Mouse (Mus musculus) thymus, postnatal 10 days (tissue): Measurements from ENCODE around the gene Phex.
A peak's percentile ranks its signal among the peaks of the same experiment; 100 is the strongest.

Experiments
- DNase-seq, 2 experiments: peaks; one replicate each; pipeline ENCODE4 v3.0.0; 2021; ENCODE audit warnings: low spot score in 2 of 2

The Phex gene

DNA sequence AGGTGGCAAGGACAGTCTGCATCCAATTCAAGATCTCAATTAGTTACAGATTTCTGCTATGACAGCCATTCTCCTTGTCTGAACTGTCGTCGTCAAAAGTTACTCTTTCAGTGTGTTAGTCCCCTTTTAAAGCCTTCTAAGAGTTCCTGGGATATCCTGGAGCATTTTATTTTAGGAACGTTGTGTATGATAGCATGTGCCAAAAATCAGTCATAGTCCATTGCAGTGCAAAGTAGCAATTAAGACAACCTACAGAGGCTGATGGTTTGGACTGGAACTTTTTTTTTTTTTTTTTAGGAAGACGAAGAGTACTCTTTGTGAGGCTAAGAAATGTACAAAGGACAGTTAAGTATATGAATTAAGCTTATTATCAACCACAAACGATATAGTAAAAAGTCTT lies at the start of gene Phex:
Gene Phex (minus strand): TSS at position 101 of the 400 bp plus-strand sequence.
- DNase-seq = no peak

GRCm38 (mm10) chrX:157462716-157463115 lies 47.6 kb upstream of the Phex start:
- DNase-seq = peak in 1 of 2 experiments; percentile 17

DNA sequence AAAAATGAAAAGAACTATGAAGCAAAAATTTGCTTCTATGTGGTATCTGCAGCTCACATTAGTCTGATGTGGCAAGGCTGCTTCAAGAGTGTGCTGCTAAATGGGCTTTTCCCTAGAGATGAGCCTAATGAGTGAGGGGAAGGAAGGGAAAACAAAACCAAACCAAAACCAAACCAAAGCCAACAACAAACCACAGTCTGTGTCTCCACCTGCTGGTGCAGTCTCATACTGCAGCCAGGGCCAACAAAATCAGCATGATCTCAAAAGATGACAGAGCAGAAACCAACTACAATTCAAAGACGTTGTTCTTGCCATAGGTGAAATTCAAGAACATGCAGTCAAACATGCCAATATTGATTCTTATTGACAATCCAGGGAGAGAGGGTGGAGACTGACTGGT lies 39.3 kb upstream of the Phex start:
- peak; percentile 16 to 39 for DNase-seq

- DNase-seq = no peak
These were observed 33.9 kb upstream of the Phex start for GRCm38 (mm10) chrX:157449000-157449399.

- no peak for DNase-seq
These were observed 32.3 kb upstream of the Phex start for GRCm38 (mm10) chrX:157447431-157447830.

GRCm38 (mm10) chrX:157434768-157435167 lies 19.7 kb upstream of the Phex start:
- DNase-seq = no peak

- no peak for DNase-seq
These were observed 4.3 kb upstream of the Phex start for GRCm38 (mm10) chrX:157419451-157419850.

DNA sequence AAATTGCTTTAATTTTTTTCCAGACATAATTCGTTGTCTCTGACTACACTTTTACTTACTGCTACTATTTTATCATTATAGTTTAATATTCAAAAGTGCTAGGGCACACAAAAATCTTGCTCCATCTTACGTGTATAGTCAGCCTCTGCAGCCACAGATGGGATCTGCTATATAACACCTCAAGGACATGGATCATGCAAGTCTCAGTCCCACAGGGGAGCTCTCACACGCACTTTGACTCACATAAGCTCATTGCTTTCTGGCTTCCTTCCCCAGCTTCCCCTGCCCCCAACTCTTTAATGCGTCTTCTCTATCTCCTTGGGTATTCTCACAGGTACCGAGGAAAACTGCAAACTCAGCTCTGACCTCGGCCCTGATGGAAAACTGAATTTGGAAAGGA lies 10.2 kb downstream of the Phex start:
- DNase-seq = no peak

GRCm38 (mm10) chrX:157391241-157391640 lies 23.9 kb downstream of the Phex start:
- no peak for DNase-seq

GRCm38 (mm10) chrX:157390102-157390501 lies 25.0 kb downstream of the Phex start:
- DNase-seq = no peak

DNA sequence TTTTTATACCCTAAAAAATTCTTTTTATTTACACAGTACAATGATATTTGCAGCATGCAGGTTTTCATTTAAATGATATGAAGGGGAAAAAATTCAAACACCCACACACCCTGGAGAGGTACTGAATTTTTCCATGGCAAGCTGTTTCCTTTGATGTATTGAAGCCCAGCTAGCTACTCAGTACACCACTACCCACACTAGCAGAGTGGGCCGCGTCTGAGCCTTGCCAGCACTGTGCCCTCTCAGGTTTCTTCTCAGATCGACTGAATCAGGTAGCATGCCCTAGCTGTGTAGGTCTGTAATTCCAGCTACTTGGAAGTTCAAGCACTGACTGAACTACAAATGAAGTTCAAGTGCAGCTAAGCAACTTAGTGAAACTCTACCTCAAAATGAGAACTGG lies 26.7 kb downstream of the Phex start:
- no peak for DNase-seq

GRCm38 (mm10) chrX:157387025-157387424 lies 28.1 kb downstream of the Phex start:
- DNase-seq = no peak

DNA sequence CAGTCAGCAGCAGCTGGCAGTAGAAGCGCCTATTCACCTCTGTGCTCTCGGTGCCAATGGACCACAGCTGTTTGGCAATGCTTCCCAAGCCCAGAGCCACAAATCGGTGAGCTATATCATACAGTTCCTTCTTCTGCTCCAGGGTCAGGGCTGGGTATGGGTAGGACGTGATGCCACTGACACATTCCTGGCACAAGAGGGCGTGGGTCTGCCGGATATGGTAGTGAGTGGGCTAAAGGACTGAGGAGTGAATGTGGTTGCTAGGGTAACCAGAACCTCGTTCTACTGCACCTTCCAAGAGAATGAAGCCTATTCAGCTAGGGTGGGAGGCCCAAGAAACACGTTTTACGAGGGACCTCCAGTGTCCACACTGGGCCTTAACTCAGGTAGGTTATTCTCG lies 36.3 kb downstream of the Phex start:
- no peak for DNase-seq

- DNase-seq = no peak
These were observed 37.7 kb downstream of the Phex start for GRCm38 (mm10) chrX:157377456-157377855.

- no peak for DNase-seq
These were observed 41.2 kb downstream of the Phex start for GRCm38 (mm10) chrX:157373873-157374272.

DNA sequence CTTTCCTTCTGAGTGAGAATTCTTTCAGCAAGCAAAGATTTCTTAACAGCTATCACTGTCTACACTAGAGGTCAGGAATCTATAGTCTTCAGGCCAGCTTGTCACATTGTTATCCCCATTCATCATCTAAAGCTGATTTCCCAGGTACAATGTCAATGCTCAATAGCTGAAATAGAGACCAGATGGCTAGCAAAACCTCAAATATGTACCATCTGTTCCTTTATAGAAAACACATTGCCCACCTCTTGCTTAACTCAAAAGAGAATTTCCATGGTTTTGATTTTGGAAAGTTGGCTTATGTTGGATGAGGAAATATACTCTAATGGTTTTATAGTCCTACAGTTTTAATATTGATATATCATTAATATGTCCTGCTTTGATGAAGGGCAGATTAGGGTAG lies 45.9 kb downstream of the Phex start:
- no peak for DNase-seq

DNA sequence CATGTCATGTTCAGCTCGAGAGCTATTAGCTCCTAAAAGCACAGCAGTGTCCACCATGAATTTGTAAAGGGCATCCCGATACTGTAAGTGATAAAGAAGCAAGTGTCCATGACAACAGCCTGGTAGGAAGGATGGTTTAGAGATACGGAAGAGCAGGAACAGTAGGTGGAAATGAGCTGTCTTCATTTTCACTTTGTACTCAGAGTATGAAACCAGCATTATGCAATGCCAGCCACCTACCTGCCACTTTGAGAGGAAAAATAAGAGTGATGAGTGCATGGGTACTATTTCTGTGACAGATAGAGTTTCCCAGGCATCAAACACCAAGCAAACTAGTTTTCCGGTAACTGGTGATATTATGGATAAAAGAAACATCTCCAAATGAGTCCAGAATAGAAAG lies 59.6 kb downstream of the Phex start:
- DNase-seq = no peak

- no peak for DNase-seq
These were observed 68.9 kb downstream of the Phex start for GRCm38 (mm10) chrX:157346201-157346600.

DNA sequence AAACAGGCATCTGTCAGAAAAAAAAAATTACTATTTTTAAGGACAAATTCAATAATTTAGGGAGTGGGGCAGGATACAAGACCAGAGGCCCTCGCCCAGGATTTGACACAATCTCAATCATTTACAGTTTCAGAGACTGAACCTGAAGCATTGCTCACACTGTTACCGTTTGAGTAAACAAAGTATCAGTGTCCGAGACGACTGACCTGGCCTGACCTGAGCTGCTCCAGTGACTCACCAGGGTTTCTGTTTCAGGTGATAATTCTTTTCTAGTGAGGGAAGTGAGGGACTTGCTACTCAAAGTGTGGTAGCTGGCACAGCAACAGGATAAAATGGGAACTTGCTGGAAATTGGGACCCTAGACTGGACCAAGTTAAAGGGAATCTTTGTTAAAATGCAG lies 80.4 kb downstream of the Phex start:
- no peak for DNase-seq

DNA sequence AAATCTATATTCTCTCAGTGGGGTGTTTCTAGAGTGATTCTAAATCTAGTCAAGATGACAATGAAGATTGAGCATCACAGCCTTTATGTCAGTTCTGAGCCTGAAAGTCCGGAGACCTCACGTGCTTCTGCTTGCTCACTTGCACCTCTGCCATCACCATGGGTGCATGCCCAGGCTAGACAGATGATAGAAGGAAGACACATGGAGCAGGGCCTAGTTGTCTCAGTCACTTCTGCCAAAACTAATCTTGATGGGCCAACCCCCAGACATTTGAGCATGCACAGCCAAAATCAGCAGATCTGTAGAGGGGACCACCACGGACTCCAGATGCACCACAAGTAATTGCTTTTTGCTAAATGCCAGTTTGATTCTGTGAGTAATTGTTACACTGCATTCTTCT lies 85.3 kb downstream of the Phex start:
- DNase-seq = no peak

- DNase-seq = no peak
These were observed 86.7 kb downstream of the Phex start for GRCm38 (mm10) chrX:157328396-157328795.

DNA sequence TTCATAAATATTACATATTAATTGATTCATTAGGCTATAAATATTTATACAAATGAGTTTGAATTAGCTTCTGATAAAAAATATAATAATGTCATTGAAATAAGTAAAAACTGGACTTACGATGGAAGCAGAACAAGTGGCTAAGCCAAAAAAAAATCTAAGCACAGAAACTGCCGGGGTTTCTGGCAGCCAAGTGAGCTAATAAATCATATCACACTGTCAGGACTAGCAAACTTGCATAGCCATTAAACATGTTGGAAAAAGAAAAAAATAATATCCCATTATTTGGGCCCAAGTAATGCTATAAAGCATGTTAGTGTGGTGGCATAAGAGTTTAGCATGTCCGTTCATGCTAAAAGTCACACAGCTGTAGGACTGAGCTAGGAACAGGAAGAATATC lies 87.4 kb downstream of the Phex start:
- no peak for DNase-seq

- DNase-seq = no peak
These were observed 90.7 kb downstream of the Phex start for GRCm38 (mm10) chrX:157324396-157324795.

DNA sequence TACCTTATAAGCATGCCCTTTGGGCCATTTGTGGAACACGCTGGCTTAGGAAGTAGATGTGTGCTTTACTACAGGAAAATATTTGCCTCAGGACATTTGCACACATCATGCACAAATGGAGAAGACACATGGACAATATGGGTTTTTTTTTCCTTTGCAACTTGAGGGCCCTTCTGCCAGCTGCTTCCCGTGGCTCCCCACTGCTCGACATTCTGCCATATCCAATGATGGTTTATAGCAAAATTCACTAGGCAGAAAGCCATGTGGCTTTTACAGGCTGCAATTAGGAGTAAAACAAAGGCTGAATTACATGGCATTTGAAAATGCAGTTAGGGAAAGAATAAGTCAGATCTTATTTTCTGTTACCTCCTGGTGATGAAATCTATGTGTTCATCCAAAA lies 104.8 kb downstream of the Phex start:
- no peak for DNase-seq

GRCm38 (mm10) chrX:157308171-157308570 lies 106.9 kb downstream of the Phex start:
- DNase-seq = no peak
